Mouse (Mus musculus): ENCODE data around the gene Tsen2. TPM values are rescaled to one million over a fixed set of nuclear protein-coding genes. Genes with fewer than 3 reads are reported as not detected.

Gene Tsen2
- polyA plus RNA-seq, 1 experiment: 1.4 TPM

GRCm38 (mm10) chr6:115559651-115560632, 15.5 kb downstream of the Tsen2 start:
- H3K4me3 ChIP-seq (ENCODE audit: extremely low read depth, insufficient read depth, insufficient read length): no peak overlapping the region
- peaks cover 3% of the 10 kb centered on the region; the same call in 1 of the 2 replicates for H3K36me3 ChIP-seq (ENCODE audit: control insufficient read depth, insufficient read depth, low read length)
- no peak overlapping the region for H3K27ac ChIP-seq (ENCODE audit: insufficient read depth, low read length)
- no peaks in the 10 kb centered on the region for H3K27me3 ChIP-seq (ENCODE audit: control insufficient read depth, insufficient read depth, low read length)
- H3K4me1 ChIP-seq (ENCODE audit: control insufficient read depth, insufficient read depth, insufficient read length): no peaks in the 10 kb centered on the region
- WGBS: 77% methylated on average over 21 of the region's 21 CpGs
- DNase-seq (ENCODE audit: low read depth in 1 of 2, low spot score in 2 of 2): no peak
- TF ChIP-seq CTCF (IDR thresholded peaks at IDR 0.05; ENCODE audit: extremely low read depth, insufficient read depth, insufficient read length, insufficient replicate concordance) (no peak), POLR2A (IDR thresholded peaks at IDR 0.05; ENCODE audit: low read depth, low read length) (no peak)

GRCm38 (mm10) chr6:115565479-115566045, 21.1 kb downstream of the Tsen2 start:
- DNase-seq (ENCODE audit: low read depth in 1 of 2, low spot score in 2 of 2): no peak
- no peak overlapping the region for H3K27ac ChIP-seq (ENCODE audit: insufficient read depth, low read length)
- no peak for TF ChIP-seq CTCF (IDR thresholded peaks at IDR 0.05; ENCODE audit: extremely low read depth, insufficient read depth, insufficient read length, insufficient replicate concordance)
- TF ChIP-seq POLR2A (IDR thresholded peaks at IDR 0.05; ENCODE audit: low read depth, low read length): no peak
- H3K27me3 ChIP-seq (ENCODE audit: control insufficient read depth, insufficient read depth, low read length): no peaks in the 10 kb centered on the region
- 0 out of 2 replicates have a peak, but pooled peaks cover 2% of the 10 kb centered on the region for H3K36me3 ChIP-seq (ENCODE audit: control insufficient read depth, insufficient read depth, low read length)
- no peak overlapping the region for H3K4me3 ChIP-seq (ENCODE audit: extremely low read depth, insufficient read depth, insufficient read length)
- 94% methylated on average over 6 of the region's 6 CpGs for WGBS
- no peaks in the 10 kb centered on the region for H3K4me1 ChIP-seq (ENCODE audit: control insufficient read depth, insufficient read depth, insufficient read length)

- Histone ChIP-seq H3K36me3 (ENCODE audit: control insufficient read depth, insufficient read depth, low read length) (no peaks in the 10 kb centered on the region), H3K4me3 (ENCODE audit: extremely low read depth, insufficient read depth, insufficient read length) (no peak overlapping the region), H3K4me1 (ENCODE audit: control insufficient read depth, insufficient read depth, insufficient read length) (no peaks in the 10 kb centered on the region), H3K27ac (ENCODE audit: insufficient read depth, low read length) (no peak overlapping the region), H3K27me3 (ENCODE audit: control insufficient read depth, insufficient read depth, low read length) (no peaks in the 10 kb centered on the region)
- TF ChIP-seq CTCF (IDR thresholded peaks at IDR 0.05; ENCODE audit: extremely low read depth, insufficient read depth, insufficient read length, insufficient replicate concordance): no peak
- no peak for TF ChIP-seq POLR2A (IDR thresholded peaks at IDR 0.05; ENCODE audit: low read depth, low read length)
- DNase-seq (ENCODE audit: low read depth in 1 of 2, low spot score in 2 of 2): no peak
- WGBS: 95% methylated on average over 7 of the region's 7 CpGs
Observed at GRCm38 (mm10) chr6:115574171-115574570, 29.7 kb downstream of the Tsen2 start.

GRCm38 (mm10) chr6:115577407-115577806, 32.9 kb downstream of the Tsen2 start:
- no peak overlapping the region for H3K27ac ChIP-seq (ENCODE audit: insufficient read depth, low read length)
- no peak for TF ChIP-seq POLR2A (IDR thresholded peaks at IDR 0.05; ENCODE audit: low read depth, low read length)
- no peaks in the 10 kb centered on the region for H3K36me3 ChIP-seq (ENCODE audit: control insufficient read depth, insufficient read depth, low read length)
- no peaks in the 10 kb centered on the region; the same call in 1 of the 2 replicates for H3K4me1 ChIP-seq (ENCODE audit: control insufficient read depth, insufficient read depth, insufficient read length)
- WGBS: 71% methylated on average over 5 of the region's 5 CpGs
- no peaks in the 10 kb centered on the region for H3K27me3 ChIP-seq (ENCODE audit: control insufficient read depth, insufficient read depth, low read length)
- DNase-seq (ENCODE audit: low read depth in 1 of 2, low spot score in 2 of 2): no peak
- no peak overlapping the region for H3K4me3 ChIP-seq (ENCODE audit: extremely low read depth, insufficient read depth, insufficient read length)

- Histone ChIP-seq H3K4me3 (ENCODE audit: extremely low read depth, insufficient read depth, insufficient read length) (no peak overlapping the region), H3K4me1 (ENCODE audit: control insufficient read depth, insufficient read depth, insufficient read length) (peaks cover 2% of the 10 kb centered on the region; the same call in 1 of the 2 replicates), H3K36me3 (ENCODE audit: control insufficient read depth, insufficient read depth, low read length) (no peaks in the 10 kb centered on the region), H3K27ac (ENCODE audit: insufficient read depth, low read length) (no peak overlapping the region), H3K27me3 (ENCODE audit: control insufficient read depth, insufficient read depth, low read length) (no peaks in the 10 kb centered on the region)
- no peak for DNase-seq (ENCODE audit: low read depth in 1 of 2, low spot score in 2 of 2)
- WGBS: 92% methylated on average over 9 of the region's 9 CpGs
- no peak for TF ChIP-seq POLR2A (IDR thresholded peaks at IDR 0.05; ENCODE audit: low read depth, low read length)
Observed at GRCm38 (mm10) chr6:115577941-115578340, 33.5 kb downstream of the Tsen2 start.

- Histone ChIP-seq H3K4me3 (ENCODE audit: extremely low read depth, insufficient read depth, insufficient read length) (no peak overlapping the region), H3K4me1 (ENCODE audit: control insufficient read depth, insufficient read depth, insufficient read length) (peaks cover 5% of the 10 kb centered on the region; the same call in 1 of the 2 replicates), H3K27ac (ENCODE audit: insufficient read depth, low read length) (no peak overlapping the region), H3K36me3 (ENCODE audit: control insufficient read depth, insufficient read depth, low read length) (no peaks in the 10 kb centered on the region), H3K27me3 (ENCODE audit: control insufficient read depth, insufficient read depth, low read length) (no peaks in the 10 kb centered on the region)
- no peak for TF ChIP-seq CTCF (IDR thresholded peaks at IDR 0.05; ENCODE audit: extremely low read depth, insufficient read depth, insufficient read length, insufficient replicate concordance)
- TF ChIP-seq POLR2A (IDR thresholded peaks at IDR 0.05; ENCODE audit: low read depth, low read length): no peak
- no peak for DNase-seq (ENCODE audit: low read depth in 1 of 2, low spot score in 2 of 2)
- 72% methylated on average over 3 of the region's 3 CpGs for WGBS
Observed at GRCm38 (mm10) chr6:115580810-115581209, 36.3 kb downstream of the Tsen2 start.

Data from spleen, adult 2 months (tissue).